Mouse (Mus musculus): ENCODE measurements at regions not wholly inside any gene's neighbourhood (a gene's known extent, or its start where the extent isn't known, plus 50 kb on each side); places are given as distances from the start of the nearest gene placed in this dataset.

- ATAC-seq (replicated peaks; ENCODE audit: insufficient number of reproducible peaks, low FRiP score, low TSS enrichment): no peak
- Histone ChIP-seq H3K4me1 (ENCODE audit: control insufficient read depth, insufficient read depth, low read length) (peaks cover 8% of the 10 kb centered on the region; the same call in 1 of the 2 replicates), H3K27me3 (ENCODE audit: control insufficient read depth, insufficient read depth, low read length) (no peaks in the 10 kb centered on the region), H3K4me2 (no peak overlapping the region), H3K9me3 (replicated peaks; ENCODE audit: control insufficient read depth, low read length) (no peaks in the 10 kb centered on the region), H3K9ac (ENCODE audit: low read depth, low read length) (no peak overlapping the region), H3K4me3 (ENCODE audit: low read depth, low read length) (no peak overlapping the region), H3K27ac (ENCODE audit: low read depth, low read length) (no peak overlapping the region), H3K36me3 (ENCODE audit: control insufficient read depth, insufficient read depth, low read length) (no peaks in the 10 kb centered on the region)
- 79% methylated on average over 8 of the region's 8 CpGs for WGBS (ENCODE audit: insufficient replicate concordance)
Measured at GRCm38 (mm10) chr10:67673450-67673849, 124.7 kb upstream of the Ado start.

- Histone ChIP-seq H3K4me3 (ENCODE audit: low read depth, low read length) (no peak overlapping the region), H3K9me3 (replicated peaks; ENCODE audit: control insufficient read depth, low read length) (no peaks in the 10 kb centered on the region), H3K27me3 (ENCODE audit: control insufficient read depth, insufficient read depth, low read length) (no peaks in the 10 kb centered on the region), H3K4me1 (ENCODE audit: control insufficient read depth, insufficient read depth, low read length) (peaks cover 8% of the 10 kb centered on the region; the same call in 1 of the 2 replicates), H3K36me3 (ENCODE audit: control insufficient read depth, insufficient read depth, low read length) (no peaks in the 10 kb centered on the region), H3K27ac (ENCODE audit: low read depth, low read length) (peak overlapping the region; percentile 22), H3K9ac (ENCODE audit: low read depth, low read length) (no peak overlapping the region), H3K4me2 (peak overlapping the region; percentile 27)
- ATAC-seq (replicated peaks; ENCODE audit: insufficient number of reproducible peaks, low FRiP score, low TSS enrichment): no peak
- 53% methylated on average over 8 of the region's 8 CpGs for WGBS (ENCODE audit: insufficient replicate concordance)
Measured at GRCm38 (mm10) chr10:67672281-67672680, 123.5 kb upstream of the Ado start.

GRCm38 (mm10) chr10:67669066-67669465, 120.3 kb upstream of the Ado start:
- Histone ChIP-seq H3K9me3 (replicated peaks; ENCODE audit: control insufficient read depth, low read length) (no peaks in the 10 kb centered on the region), H3K4me2 (no peak overlapping the region), H3K36me3 (ENCODE audit: control insufficient read depth, insufficient read depth, low read length) (no peaks in the 10 kb centered on the region), H3K9ac (ENCODE audit: low read depth, low read length) (no peak overlapping the region), H3K27me3 (ENCODE audit: control insufficient read depth, insufficient read depth, low read length) (no peaks in the 10 kb centered on the region), H3K4me1 (ENCODE audit: control insufficient read depth, insufficient read depth, low read length) (peaks cover 8% of the 10 kb centered on the region; the same call in 1 of the 2 replicates), H3K27ac (ENCODE audit: low read depth, low read length) (no peak overlapping the region), H3K4me3 (ENCODE audit: low read depth, low read length) (no peak overlapping the region)
- no peak for ATAC-seq (replicated peaks; ENCODE audit: insufficient number of reproducible peaks, low FRiP score, low TSS enrichment)
- 83% methylated on average over 2 of the region's 2 CpGs for WGBS (ENCODE audit: insufficient replicate concordance)

- WGBS (ENCODE audit: insufficient replicate concordance): 60% methylated on average over 3 of the region's 3 CpGs
Measured at GRCm38 (mm10) chr10:67663028-67663427, 114.3 kb upstream of the Ado start.

GRCm38 (mm10) chr10:67661666-67662065, 112.9 kb upstream of the Ado start:
- Histone ChIP-seq H3K4me1 (ENCODE audit: control insufficient read depth, insufficient read depth, low read length) (no peaks in the 10 kb centered on the region), H3K36me3 (ENCODE audit: control insufficient read depth, insufficient read depth, low read length) (no peaks in the 10 kb centered on the region), H3K27me3 (ENCODE audit: control insufficient read depth, insufficient read depth, low read length) (no peaks in the 10 kb centered on the region), H3K27ac (ENCODE audit: low read depth, low read length) (no peak overlapping the region), H3K4me2 (no peak overlapping the region), H3K9me3 (replicated peaks; ENCODE audit: control insufficient read depth, low read length) (peaks cover 3% of the 10 kb centered on the region; the same call in 1 of the 2 replicates), H3K9ac (ENCODE audit: low read depth, low read length) (no peak overlapping the region), H3K4me3 (ENCODE audit: low read depth, low read length) (no peak overlapping the region)
- no peak for ATAC-seq (replicated peaks; ENCODE audit: insufficient number of reproducible peaks, low FRiP score, low TSS enrichment)
- WGBS (ENCODE audit: insufficient replicate concordance): 78% methylated on average over 4 of the region's 4 CpGs

More at GRCm38 (mm10) chr10:67663028-67663427, 114.3 kb upstream of the Ado start:
- H3K4me3 ChIP-seq (ENCODE audit: low read depth, low read length): no peak overlapping the region
- no peaks in the 10 kb centered on the region for H3K36me3 ChIP-seq (ENCODE audit: control insufficient read depth, insufficient read depth, low read length)
- H3K4me1 ChIP-seq (ENCODE audit: control insufficient read depth, insufficient read depth, low read length): no peaks in the 10 kb centered on the region
- no peak for ATAC-seq (replicated peaks; ENCODE audit: insufficient number of reproducible peaks, low FRiP score, low TSS enrichment)
- H3K9me3 ChIP-seq (replicated peaks; ENCODE audit: control insufficient read depth, low read length): peaks cover 3% of the 10 kb centered on the region; the same call in 1 of the 2 replicates
- H3K27me3 ChIP-seq (ENCODE audit: control insufficient read depth, insufficient read depth, low read length): no peaks in the 10 kb centered on the region
- H3K4me2 ChIP-seq: no peak overlapping the region
- H3K27ac ChIP-seq (ENCODE audit: low read depth, low read length): no peak overlapping the region
- H3K9ac ChIP-seq (ENCODE audit: low read depth, low read length): no peak overlapping the region

GRCm38 (mm10) chr10:67658005-67658545, 109.3 kb upstream of the Ado start:
- no peak for ATAC-seq (replicated peaks; ENCODE audit: insufficient number of reproducible peaks, low FRiP score, low TSS enrichment)
- Histone ChIP-seq H3K4me2 (no peak overlapping the region), H3K4me3 (ENCODE audit: low read depth, low read length) (no peak overlapping the region), H3K4me1 (ENCODE audit: control insufficient read depth, insufficient read depth, low read length) (no peaks in the 10 kb centered on the region), H3K9me3 (replicated peaks; ENCODE audit: control insufficient read depth, low read length) (peaks cover 3% of the 10 kb centered on the region; the same call in 1 of the 2 replicates), H3K27ac (ENCODE audit: low read depth, low read length) (no peak overlapping the region), H3K9ac (ENCODE audit: low read depth, low read length) (no peak overlapping the region), H3K27me3 (ENCODE audit: control insufficient read depth, insufficient read depth, low read length) (no peaks in the 10 kb centered on the region), H3K36me3 (ENCODE audit: control insufficient read depth, insufficient read depth, low read length) (no peaks in the 10 kb centered on the region)
- 66% methylated on average over 4 of the region's 4 CpGs for WGBS (ENCODE audit: insufficient replicate concordance)

- Histone ChIP-seq H3K4me2 (no peak overlapping the region), H3K4me3 (ENCODE audit: low read depth, low read length) (no peak overlapping the region), H3K27ac (ENCODE audit: low read depth, low read length) (no peak overlapping the region), H3K9ac (ENCODE audit: low read depth, low read length) (no peak overlapping the region), H3K27me3 (ENCODE audit: control insufficient read depth, insufficient read depth, low read length) (no peaks in the 10 kb centered on the region), H3K9me3 (replicated peaks; ENCODE audit: control insufficient read depth, low read length) (peaks cover 3% of the 10 kb centered on the region; the same call in 1 of the 2 replicates), H3K4me1 (ENCODE audit: control insufficient read depth, insufficient read depth, low read length) (no peaks in the 10 kb centered on the region), H3K36me3 (ENCODE audit: control insufficient read depth, insufficient read depth, low read length) (no peaks in the 10 kb centered on the region)
- ATAC-seq (replicated peaks; ENCODE audit: insufficient number of reproducible peaks, low FRiP score, low TSS enrichment): no peak
- WGBS (ENCODE audit: insufficient replicate concordance): 50% methylated on average over 2 of the region's 2 CpGs
Measured at GRCm38 (mm10) chr10:67657305-67657704, 108.5 kb upstream of the Ado start.

GRCm38 (mm10) chr10:67654518-67654917, 105.8 kb upstream of the Ado start:
- ATAC-seq (replicated peaks; ENCODE audit: insufficient number of reproducible peaks, low FRiP score, low TSS enrichment): no peak
- no peak overlapping the region for H3K4me3 ChIP-seq (ENCODE audit: low read depth, low read length)
- WGBS (ENCODE audit: insufficient replicate concordance): 82% methylated on average over 10 of the region's 10 CpGs
- no peak overlapping the region for H3K9ac ChIP-seq (ENCODE audit: low read depth, low read length)
- no peaks in the 10 kb centered on the region for H3K36me3 ChIP-seq (ENCODE audit: control insufficient read depth, insufficient read depth, low read length)
- H3K9me3 ChIP-seq (replicated peaks; ENCODE audit: control insufficient read depth, low read length): no peaks in the 10 kb centered on the region
- no peaks in the 10 kb centered on the region for H3K27me3 ChIP-seq (ENCODE audit: control insufficient read depth, insufficient read depth, low read length)
- no peaks in the 10 kb centered on the region for H3K4me1 ChIP-seq (ENCODE audit: control insufficient read depth, insufficient read depth, low read length)
- H3K27ac ChIP-seq (ENCODE audit: low read depth, low read length): no peak overlapping the region
- H3K4me2 ChIP-seq: no peak overlapping the region

- Histone ChIP-seq H3K36me3 (ENCODE audit: control insufficient read depth, insufficient read depth, low read length) (no peaks in the 10 kb centered on the region), H3K27ac (ENCODE audit: low read depth, low read length) (no peak overlapping the region), H3K4me3 (ENCODE audit: low read depth, low read length) (no peak overlapping the region), H3K4me2 (no peak overlapping the region), H3K4me1 (ENCODE audit: control insufficient read depth, insufficient read depth, low read length) (no peaks in the 10 kb centered on the region), H3K9ac (ENCODE audit: low read depth, low read length) (no peak overlapping the region), H3K27me3 (ENCODE audit: control insufficient read depth, insufficient read depth, low read length) (no peaks in the 10 kb centered on the region), H3K9me3 (replicated peaks; ENCODE audit: control insufficient read depth, low read length) (no peaks in the 10 kb centered on the region)
- ATAC-seq (replicated peaks; ENCODE audit: insufficient number of reproducible peaks, low FRiP score, low TSS enrichment): no peak
- 63% methylated on average over 3 of the region's 3 CpGs for WGBS (ENCODE audit: insufficient replicate concordance)
Measured at GRCm38 (mm10) chr10:67652300-67652699, 103.5 kb upstream of the Ado start.

Data from heart, embryonic 11.5 days (tissue).